Mouse (Mus musculus) heart, embryonic 15.5 days (tissue): ENCODE data around the gene Tmem163. TPM values are rescaled to one million over a fixed set of nuclear protein-coding genes. Genes with fewer than 3 reads are reported as not detected.
A peak's percentile ranks its signal among the peaks of the same experiment; 100 is the strongest.

Experiments
- ATAC-seq: fragments of 200-750 bp; cut with Nextera tagmentation; replicated peaks from 2 replicates; pipeline ENCODE4 v1.8.0; 2017; ENCODE audit warnings: low read depth, moderate TSS enrichment; ENCODE audit not compliant: insufficient number of reproducible peaks, insufficient read depth, low FRiP score
- H3K27ac ChIP-seq: fragments of 300-500 bp; sonication (generic); 2 replicates; pipeline ENCODE4 v1.5.1; 2015; ENCODE audit warnings: mild to moderate bottlenecking, inconsistent platforms
- H3K27me3 ChIP-seq: fragments of 300-500 bp; sonication (generic); 2 replicates; pipeline ENCODE4 v1.6.1; 2015; ENCODE audit warnings: inconsistent platforms
- H3K36me3 ChIP-seq: fragments of 300-500 bp; sonication (generic); 2 replicates; pipeline ENCODE4 v1.6.1; 2015; ENCODE audit warnings: mild to moderate bottlenecking, inconsistent platforms
- H3K4me1 ChIP-seq: fragments of 300-500 bp; sonication (generic); replicated peaks from 2 replicates; pipeline ENCODE4 v1.6.1; 2015; ENCODE audit warnings: inconsistent platforms
- H3K4me2 ChIP-seq: fragments of 300-500 bp; sonication (generic); 2 replicates; pipeline ENCODE4 v1.6.1; 2015; ENCODE audit warnings: inconsistent platforms, mild to moderate bottlenecking, moderate library complexity
- H3K4me3 ChIP-seq: fragments of 300-500 bp; sonication (generic); 2 replicates; pipeline ENCODE4 v1.5.1; 2015; ENCODE audit warnings: mild to moderate bottlenecking, inconsistent platforms
- H3K9ac ChIP-seq: fragments of 300-500 bp; sonication (generic); 2 replicates; pipeline ENCODE4 v1.6.1; 2015; ENCODE audit warnings: mild to moderate bottlenecking, inconsistent platforms
- H3K9me3 ChIP-seq: fragments of 300-500 bp; sonication (generic); replicated peaks from 2 replicates; pipeline ENCODE4 v1.6.1; 2016; ENCODE audit warnings: inconsistent platforms
- WGBS: fragments of 180-500 bp; shearing (Covaris S2); methylation state at CpG from one replicate; pipeline ENCODE4 v1.1.7; 2015; ENCODE audit warnings: mixed read lengths; 5-methylcytosine and 5-hydroxymethylcytosine counted together
- polyA plus RNA-seq: library from polyadenylated mRNA; unstranded; fragments of >200 nt; fragmentation: Nextera tagmentation; extraction: Ambion mirVana; gene quantifications from 2 replicates; pipeline ENCODE4 v1.2.1, GENCODE M21; 2015

The Tmem163 gene
- polyA plus RNA-seq, 1 experiment from 2014 or later, result 12.5 TPM

GRCm38 (mm10) chr1:127487161-127487560, 192.2 kb downstream of the Tmem163 start:
- H3K27ac ChIP-seq, result no peak overlapping the region
- no peak for ATAC-seq
- WGBS, result 72% methylated on average over 4 of the region's 4 CpGs
- H3K9ac ChIP-seq, result no peak overlapping the region
- no peaks in the 10 kb centered on the region for H3K9me3 ChIP-seq
- H3K36me3 ChIP-seq, result peaks cover 6% of the 10 kb centered on the region; the same call in 1 of the 2 replicates
- H3K4me3 ChIP-seq, result no peak overlapping the region
- no peak overlapping the region for H3K4me2 ChIP-seq
- no peaks in the 10 kb centered on the region; the same call in 1 of the 2 replicates for H3K4me1 ChIP-seq
- H3K27me3 ChIP-seq, result no peaks in the 10 kb centered on the region

DNA sequence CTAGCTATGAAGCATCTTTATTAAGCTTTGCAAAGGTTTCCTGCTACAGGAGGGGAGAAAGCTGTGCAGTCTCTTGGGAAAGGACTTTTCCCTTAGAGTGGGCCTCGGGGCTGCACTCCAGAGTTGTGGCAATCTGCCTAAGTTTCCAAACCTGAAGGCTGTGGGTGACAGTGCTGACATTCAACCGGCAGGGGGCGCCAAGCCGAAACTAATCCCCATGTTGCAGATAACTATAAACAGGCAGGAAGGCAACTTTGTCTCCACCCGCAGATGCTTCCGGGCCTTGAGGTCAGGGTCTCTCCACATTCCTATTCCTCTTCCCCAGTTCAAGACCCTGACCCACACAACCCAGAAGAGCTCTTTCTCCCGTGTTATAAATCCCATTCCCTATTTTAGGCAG, 194.5 kb downstream of the Tmem163 start:
- Histone ChIP-seq H3K4me2 (no peak overlapping the region), H3K9ac (no peak overlapping the region), H3K4me3 (no peak overlapping the region), H3K9me3 (no peaks in the 10 kb centered on the region), H3K27me3 (no peaks in the 10 kb centered on the region), H3K36me3 (peaks cover 9% of the 10 kb centered on the region; the same call in 1 of the 2 replicates), H3K27ac (no peak overlapping the region), H3K4me1 (no peaks in the 10 kb centered on the region; the same call in 1 of the 2 replicates)
- 44% methylated on average over 7 of the region's 7 CpGs for WGBS
- ATAC-seq, result no peak

DNA sequence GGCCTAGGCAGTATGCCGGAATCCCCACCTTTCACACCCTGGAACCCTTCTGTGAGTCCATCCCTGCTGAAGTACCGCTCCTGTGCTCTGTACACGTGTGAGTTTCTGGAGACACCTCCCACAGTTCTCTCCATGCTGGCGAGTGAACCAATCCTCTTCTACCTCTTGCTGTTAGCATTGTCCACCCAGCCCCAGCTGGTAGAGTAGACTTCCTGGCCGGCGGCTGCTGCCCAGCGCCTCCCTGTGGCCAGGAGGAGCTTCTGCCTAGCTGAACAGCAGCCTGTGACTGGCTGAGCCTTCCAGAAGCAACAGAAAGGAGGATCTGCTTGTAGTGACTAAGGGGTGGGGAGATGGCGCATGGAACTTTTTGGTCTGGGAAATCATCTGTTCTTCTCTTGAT, 195.2 kb downstream of the Tmem163 start:
- Histone ChIP-seq H3K9ac (no peak overlapping the region), H3K4me1 (no peaks in the 10 kb centered on the region; the same call in 1 of the 2 replicates), H3K27me3 (no peaks in the 10 kb centered on the region), H3K4me3 (no peak overlapping the region), H3K4me2 (no peak overlapping the region), H3K27ac (no peak overlapping the region), H3K9me3 (no peaks in the 10 kb centered on the region), H3K36me3 (peaks cover 9% of the 10 kb centered on the region; the same call in 1 of the 2 replicates)
- ATAC-seq, result no peak
- 93% methylated on average over 8 of the region's 8 CpGs for WGBS

DNA sequence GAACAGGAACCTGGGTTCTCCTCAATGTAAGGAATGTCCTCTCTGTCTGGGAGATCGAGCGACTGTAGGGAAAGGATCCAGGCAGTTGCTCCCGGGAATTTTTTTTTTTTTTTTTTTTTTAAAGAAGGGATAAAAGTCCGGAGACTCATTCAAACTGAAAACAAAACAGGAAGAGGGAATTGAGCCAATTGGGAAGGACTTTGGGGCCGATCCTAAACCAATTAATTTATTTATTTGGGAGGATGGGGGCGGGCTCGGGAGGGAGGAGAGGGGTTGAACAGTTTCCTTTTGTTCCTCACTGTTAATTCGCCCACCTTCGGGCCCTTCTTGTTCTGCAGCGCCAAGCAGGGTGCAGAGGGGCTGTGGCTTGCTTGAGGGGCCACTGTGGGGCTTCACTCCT, 196.4 kb downstream of the Tmem163 start:
- H3K36me3 ChIP-seq, result peaks cover 9% of the 10 kb centered on the region; the same call in 1 of the 2 replicates
- H3K9me3 ChIP-seq, result no peaks in the 10 kb centered on the region
- H3K4me2 ChIP-seq, result no peak overlapping the region
- no peak for ATAC-seq
- no peak overlapping the region for H3K27ac ChIP-seq
- 75% methylated on average over 10 of the region's 10 CpGs for WGBS
- no peak overlapping the region for H3K4me3 ChIP-seq
- no peaks in the 10 kb centered on the region for H3K27me3 ChIP-seq
- H3K9ac ChIP-seq, result no peak overlapping the region
- no peaks in the 10 kb centered on the region; the same call in 1 of the 2 replicates for H3K4me1 ChIP-seq

- Histone ChIP-seq H3K4me1 (peaks cover 20% of the 10 kb centered on the region), H3K9me3 (no peaks in the 10 kb centered on the region), H3K4me2 (no peak overlapping the region), H3K27ac (no peak overlapping the region), H3K36me3 (no peaks in the 10 kb centered on the region), H3K4me3 (no peak overlapping the region), H3K27me3 (no peaks in the 10 kb centered on the region), H3K9ac (no peak overlapping the region)
- 90% methylated on average over 5 of the region's 5 CpGs for WGBS
- no peak for ATAC-seq
Measured at GRCm38 (mm10) chr1:127475756-127476155, 203.6 kb downstream of the Tmem163 start.

- Histone ChIP-seq H3K4me3 (no peak overlapping the region), H3K27me3 (no peaks in the 10 kb centered on the region), H3K27ac (no peak overlapping the region), H3K4me1 (peaks cover 26% of the 10 kb centered on the region), H3K9ac (no peak overlapping the region), H3K36me3 (no peaks in the 10 kb centered on the region; the same call in 1 of the 2 replicates), H3K9me3 (no peaks in the 10 kb centered on the region), H3K4me2 (no peak overlapping the region)
- WGBS, result 75% methylated on average over 4 of the region's 4 CpGs
- ATAC-seq, result no peak
Measured at GRCm38 (mm10) chr1:127470175-127470574, 209.2 kb downstream of the Tmem163 start.

DNA sequence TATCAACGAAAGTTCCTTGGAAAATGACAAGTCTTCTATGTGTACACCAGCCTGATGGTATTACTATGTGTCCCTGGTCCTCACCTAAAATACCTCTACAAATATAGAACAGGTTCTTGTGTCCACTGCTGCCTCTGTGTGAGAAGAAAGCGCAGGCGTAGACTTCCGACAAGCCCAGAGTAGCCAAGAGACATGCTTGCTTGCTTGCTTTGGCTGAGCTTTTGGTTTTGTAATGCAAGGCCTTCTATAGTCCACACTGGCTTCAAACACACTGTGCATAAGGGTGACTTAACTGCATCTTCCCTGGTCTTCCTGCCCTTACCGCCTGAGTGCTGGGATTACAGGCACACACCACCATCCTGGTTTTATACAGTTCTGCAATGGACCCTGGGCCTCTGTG, 212.1 kb downstream of the Tmem163 start:
- no peak overlapping the region for H3K9ac ChIP-seq

GRCm38 (mm10) chr1:127465292-127465691, 214.1 kb downstream of the Tmem163 start:
- Histone ChIP-seq H3K27me3 (no peaks in the 10 kb centered on the region), H3K4me1 (peaks cover 18% of the 10 kb centered on the region), H3K9ac (no peak overlapping the region), H3K4me3 (0 out of 2 replicates have a peak overlapping the region, but pooled peaks have one; percentile 5), H3K27ac (peak overlapping the region; percentile 73), H3K9me3 (no peaks in the 10 kb centered on the region), H3K4me2 (peak overlapping the region; percentile 42), H3K36me3 (peaks cover 1% of the 10 kb centered on the region; the same call in 1 of the 2 replicates)
- 24% methylated on average over 6 of the region's 6 CpGs for WGBS
- ATAC-seq, result 0 out of 2 replicates have a peak, but pooled peaks have one; percentile 21

More for the DNA sequence above, 212.1 kb downstream of the Tmem163 start:
- no peak for ATAC-seq
- Histone ChIP-seq H3K9me3 (no peaks in the 10 kb centered on the region), H3K27me3 (no peaks in the 10 kb centered on the region), H3K27ac (no peak overlapping the region), H3K4me1 (peaks cover 18% of the 10 kb centered on the region), H3K36me3 (no peaks in the 10 kb centered on the region; the same call in 1 of the 2 replicates), H3K4me2 (no peak overlapping the region), H3K4me3 (no peak overlapping the region)
- 96% methylated on average over 5 of the region's 5 CpGs for WGBS

GRCm38 (mm10) chr1:127464041-127464440, 215.3 kb downstream of the Tmem163 start:
- Histone ChIP-seq H3K4me3 (no peak overlapping the region), H3K36me3 (peaks cover 8% of the 10 kb centered on the region; the same call in 1 of the 2 replicates), H3K4me1 (peaks cover 18% of the 10 kb centered on the region), H3K9ac (no peak overlapping the region), H3K9me3 (no peaks in the 10 kb centered on the region), H3K27ac (no peak overlapping the region), H3K4me2 (no peak overlapping the region), H3K27me3 (no peaks in the 10 kb centered on the region)
- WGBS, result 86% methylated on average over 6 of the region's 6 CpGs
- ATAC-seq, result no peak

DNA sequence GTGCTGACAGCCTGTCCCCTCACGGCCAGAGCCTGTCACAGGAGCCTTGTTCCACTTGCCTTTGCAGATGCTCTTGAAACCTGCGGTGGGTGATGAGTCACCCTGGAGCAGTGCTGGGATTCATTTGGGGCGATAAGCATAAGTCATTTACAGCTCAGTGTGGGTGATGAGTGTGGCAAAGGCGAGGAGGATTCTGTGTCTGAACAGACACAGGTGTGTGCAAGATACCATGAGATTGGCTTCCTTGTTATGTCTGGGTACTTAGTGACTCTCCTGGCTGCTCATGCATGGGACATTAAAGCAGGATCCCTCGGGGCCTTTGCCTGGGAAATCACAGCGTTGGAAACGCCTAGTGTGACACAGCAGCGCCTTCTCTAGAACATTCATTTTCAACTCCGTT, 218.3 kb downstream of the Tmem163 start:
- no peaks in the 10 kb centered on the region for H3K9me3 ChIP-seq
- 48% methylated on average over 9 of the region's 9 CpGs for WGBS

DNA sequence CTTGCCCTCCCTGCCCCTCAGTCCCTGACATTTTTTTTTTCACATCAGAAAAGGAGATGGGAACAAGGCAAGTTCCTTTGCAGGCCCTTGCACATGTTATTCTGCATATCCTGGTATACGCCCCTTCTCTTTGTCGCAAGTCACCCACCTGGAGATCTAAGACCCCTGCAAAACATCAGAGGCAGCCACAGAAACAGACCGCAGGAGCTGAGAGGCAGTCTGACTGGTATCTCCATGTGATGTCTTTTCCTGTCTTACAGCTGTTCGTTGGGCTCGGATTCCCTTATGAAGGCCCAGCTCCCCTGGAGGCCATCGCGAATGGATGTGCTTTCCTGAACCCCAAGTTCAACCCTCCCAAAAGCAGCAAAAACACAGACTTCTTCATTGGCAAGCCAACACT, 219.8 kb downstream of the Tmem163 start:
- Histone ChIP-seq H3K36me3 (peaks cover 8% of the 10 kb centered on the region; the same call in 1 of the 2 replicates), H3K4me3 (no peak overlapping the region), H3K9me3 (no peaks in the 10 kb centered on the region), H3K27ac (no peak overlapping the region), H3K27me3 (no peaks in the 10 kb centered on the region), H3K4me1 (peaks cover 6% of the 10 kb centered on the region), H3K4me2 (no peak overlapping the region), H3K9ac (no peak overlapping the region)
- ATAC-seq, result no peak
- 75% methylated on average over 7 of the region's 7 CpGs for WGBS

More for the DNA sequence above, 218.3 kb downstream of the Tmem163 start:
- H3K27ac ChIP-seq, result no peak overlapping the region
- peaks cover 8% of the 10 kb centered on the region; the same call in 1 of the 2 replicates for H3K36me3 ChIP-seq
- H3K9ac ChIP-seq, result no peak overlapping the region
- no peak for ATAC-seq
- H3K4me2 ChIP-seq, result no peak overlapping the region
- no peaks in the 10 kb centered on the region for H3K27me3 ChIP-seq
- no peak overlapping the region for H3K4me3 ChIP-seq
- H3K4me1 ChIP-seq, result peaks cover 18% of the 10 kb centered on the region

GRCm38 (mm10) chr1:127459015-127459451, 220.3 kb downstream of the Tmem163 start:
- WGBS, result 17% methylated on average over 6 of the region's 6 CpGs
- no peak overlapping the region for H3K27ac ChIP-seq
- 0 out of 2 replicates have a peak, but pooled peaks have one; percentile 27 for ATAC-seq
- H3K4me2 ChIP-seq, result no peak overlapping the region
- H3K4me1 ChIP-seq, result peaks cover 5% of the 10 kb centered on the region
- H3K4me3 ChIP-seq, result no peak overlapping the region
- H3K27me3 ChIP-seq, result no peaks in the 10 kb centered on the region
- H3K36me3 ChIP-seq, result peaks cover 8% of the 10 kb centered on the region; the same call in 1 of the 2 replicates
- H3K9ac ChIP-seq, result no peak overlapping the region
- no peaks in the 10 kb centered on the region for H3K9me3 ChIP-seq
